Mouse (Mus musculus) heart, adult 18-20 months (tissue): ENCODE measurements around the gene Bean1. TPM values are rescaled to one million over a fixed set of nuclear protein-coding genes. Genes with fewer than 3 reads are reported as not detected.
A peak's percentile ranks its signal among the peaks of the same experiment; 100 is the strongest.

Experiments
- DNase-seq, 2 experiments: peaks; one replicate each; pipeline ENCODE4 v3.0.0; 2021 to 2022; ENCODE audit warnings: mixed read lengths in 1 of 2
- total RNA-seq, 2 experiments: library from RNA; stranded (reverse); gene quantifications; 2 replicates each; pipeline ENCODE4 v1.2.3; 2021

The Bean1 gene
- total RNA-seq, 2 experiments from 2014 or later, result 1.5 to 1.8 TPM

DNA sequence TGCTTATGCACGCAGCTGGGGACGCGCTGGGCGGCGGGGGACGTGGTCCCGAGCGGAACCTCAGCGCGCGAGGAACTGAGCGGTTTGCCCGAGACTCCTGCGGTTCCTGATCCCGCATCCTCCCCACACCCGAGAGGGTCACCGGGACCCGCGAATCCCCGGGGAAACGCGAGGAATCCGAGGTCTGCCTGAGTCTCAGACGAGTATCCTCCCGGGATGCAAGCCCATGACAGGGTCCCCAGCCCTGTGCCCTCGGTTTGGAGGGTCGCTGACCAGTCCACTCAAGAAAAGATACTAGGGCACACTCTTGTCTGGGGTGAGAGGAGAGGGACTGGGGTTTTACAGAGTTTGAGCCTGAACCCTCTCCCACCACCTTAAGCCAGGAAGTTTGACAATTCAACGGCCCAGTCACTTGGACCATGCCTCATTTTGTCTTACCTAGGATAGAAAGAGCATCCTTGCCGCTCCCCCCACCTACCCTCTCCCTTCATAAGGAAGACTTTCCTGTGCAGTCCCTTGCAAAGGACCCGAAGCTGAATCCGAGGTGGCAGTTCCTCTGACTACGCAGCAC lies 893 bp downstream of the Bean1 start:
- DNase-seq, result no peak

- DNase-seq, result no peak
These were observed 2.2 kb downstream of the Bean1 start for GRCm38 (mm10) chr8:104172420-104172819.

DNA sequence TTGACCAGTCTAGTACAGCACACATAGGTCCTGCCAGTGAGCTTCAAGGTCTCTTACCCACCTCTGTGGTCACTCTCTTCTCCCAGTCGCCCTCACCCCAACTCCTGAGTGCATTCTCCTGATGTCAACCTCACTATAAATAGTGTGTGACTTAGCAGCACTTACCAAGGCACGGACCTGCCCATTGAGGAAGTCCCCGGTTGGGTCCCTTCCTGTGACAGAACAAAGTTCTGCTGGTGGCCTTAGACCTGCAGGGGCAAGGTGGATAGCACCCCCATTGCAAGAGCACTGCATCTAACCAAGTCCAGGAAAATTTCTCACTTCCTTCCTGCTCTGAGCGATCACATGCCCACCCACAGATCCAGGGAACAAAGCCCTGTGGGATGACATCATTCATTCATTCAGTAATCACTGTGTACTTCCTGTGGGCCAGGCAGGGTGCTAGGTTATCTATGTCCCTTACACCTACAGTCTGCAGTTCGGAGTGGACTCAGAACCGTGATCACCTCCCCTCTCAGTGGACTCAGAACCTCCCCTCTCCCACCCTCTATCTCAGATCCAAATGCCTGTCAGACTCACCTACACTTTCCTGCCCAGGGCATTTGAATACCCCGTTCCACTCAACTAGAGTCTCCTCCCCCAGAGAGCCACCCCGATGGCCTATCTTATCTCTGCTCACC lies 5.7 kb downstream of the Bean1 start:
- DNase-seq, result peak in 1 of 2 experiments; percentile 45

- DNase-seq, result no peak
These were observed 6.8 kb downstream of the Bean1 start for GRCm38 (mm10) chr8:104177054-104177453.

DNA sequence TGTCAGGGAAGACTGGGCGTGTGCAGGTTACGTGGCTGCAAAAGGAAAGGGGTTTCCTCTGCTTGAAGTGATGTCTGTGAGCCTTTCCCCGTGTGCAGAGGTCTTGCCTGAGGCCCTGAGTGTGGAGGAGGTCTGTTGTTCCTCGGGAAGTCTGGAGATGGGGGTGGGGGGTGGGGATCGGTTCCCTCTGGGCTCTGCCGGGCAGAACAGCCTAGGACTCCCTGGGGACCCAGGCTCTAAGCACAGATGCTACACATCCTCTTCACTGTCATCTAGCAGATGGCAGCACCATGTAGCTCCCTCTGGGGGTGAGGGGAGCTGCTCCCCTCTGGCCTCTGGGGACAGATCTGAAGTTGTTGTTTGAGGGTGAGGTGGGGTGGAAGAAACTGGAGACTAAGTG lies 14.7 kb downstream of the Bean1 start:
- DNase-seq, result no peak

- no peak for DNase-seq
These were observed 16.6 kb downstream of the Bean1 start for GRCm38 (mm10) chr8:104186827-104187226.

DNA sequence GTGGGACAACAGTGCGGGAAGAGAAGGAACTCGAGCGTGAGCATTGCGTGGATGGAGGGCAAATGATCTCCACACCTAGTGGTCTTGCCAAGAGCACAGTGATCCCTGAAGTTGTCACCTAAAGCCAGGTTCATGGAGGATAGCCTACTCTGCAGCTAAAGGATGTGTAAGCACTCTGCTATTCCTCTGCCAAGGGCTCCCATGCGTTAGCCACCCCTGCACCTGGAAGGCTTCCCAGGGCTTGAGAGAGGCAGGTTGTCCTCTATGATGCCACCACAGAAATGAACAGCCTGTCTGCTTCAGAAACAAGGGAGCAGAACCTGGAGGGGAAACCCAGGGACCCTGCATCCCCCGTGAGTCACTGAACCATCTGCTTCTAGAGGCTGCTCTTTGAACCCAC lies 17.4 kb downstream of the Bean1 start:
- DNase-seq, result no peak

DNA sequence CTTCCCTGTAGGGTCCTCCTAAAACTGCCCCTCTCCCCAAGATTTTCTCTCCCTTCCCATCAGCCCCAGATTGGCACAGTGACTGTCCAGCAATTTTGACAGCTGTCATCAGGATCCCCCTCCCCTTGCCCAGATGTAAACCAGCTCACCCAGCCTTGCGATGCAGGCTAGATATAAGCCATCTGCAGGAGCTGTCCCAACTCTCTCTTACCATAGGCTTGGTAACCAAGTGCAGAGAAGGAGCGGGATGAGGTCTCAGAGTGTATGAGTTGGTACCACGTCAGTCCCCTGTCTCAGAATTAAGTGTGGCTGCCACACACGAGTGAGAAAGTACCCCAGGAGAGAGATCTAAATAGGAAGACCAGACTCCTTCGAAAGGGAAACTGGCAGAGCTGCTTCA lies 18.2 kb downstream of the Bean1 start:
- DNase-seq, result no peak

DNA sequence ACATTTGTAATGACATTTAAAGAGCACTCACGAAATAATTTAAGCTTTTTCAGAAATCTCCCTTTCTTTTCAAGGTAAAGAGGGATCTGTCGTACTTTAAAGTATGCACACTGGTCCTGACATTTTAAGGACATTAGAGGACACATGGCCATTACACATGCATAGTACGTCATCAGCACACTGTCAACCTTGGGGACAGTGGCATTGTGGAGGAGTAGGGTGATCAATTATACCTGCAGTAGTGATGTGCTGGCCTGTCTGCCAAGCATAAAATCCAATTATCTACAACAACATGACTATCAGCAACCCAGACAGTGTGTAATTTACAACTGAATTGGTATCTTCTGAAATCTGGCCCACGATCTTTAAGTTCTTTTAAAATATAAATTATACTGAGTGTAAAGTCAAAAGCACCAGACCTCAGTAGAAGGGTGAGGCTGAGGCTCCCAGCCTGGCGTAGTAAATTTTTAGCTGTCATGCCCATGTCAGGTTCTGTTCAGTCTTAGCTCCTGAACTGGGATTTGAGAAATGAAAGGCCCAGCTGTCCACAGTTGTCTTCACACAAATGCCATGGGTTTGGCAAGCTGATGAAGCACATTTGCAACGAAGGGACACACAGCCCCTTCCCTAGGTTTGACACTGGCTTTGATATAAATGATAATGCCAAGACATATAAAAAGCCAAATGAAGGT lies 20.7 kb downstream of the Bean1 start:
- no peak for DNase-seq

GRCm38 (mm10) chr8:104191496-104191895 lies 21.3 kb downstream of the Bean1 start:
- peak; percentile 60 to 77 for DNase-seq

DNA sequence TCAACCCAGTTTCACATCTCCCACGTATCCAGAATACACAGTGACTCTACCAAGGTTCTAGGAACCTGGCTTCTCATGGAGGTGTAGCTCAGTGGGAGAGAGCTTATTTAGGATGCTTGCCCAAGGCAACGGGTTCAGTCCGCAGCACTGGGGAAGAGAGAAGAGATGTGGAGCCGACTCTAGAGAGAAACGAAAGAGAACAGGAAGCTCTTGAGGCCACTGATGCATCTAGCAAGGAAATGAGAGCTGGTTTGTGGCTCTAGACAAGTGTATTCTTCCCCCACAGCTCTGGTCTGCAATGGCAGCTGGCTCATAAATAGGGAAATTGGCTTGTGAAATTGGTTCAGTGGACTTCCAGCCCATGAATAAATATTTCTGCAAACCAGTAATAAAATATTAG lies 29.6 kb downstream of the Bean1 start:
- DNase-seq, result no peak

DNA sequence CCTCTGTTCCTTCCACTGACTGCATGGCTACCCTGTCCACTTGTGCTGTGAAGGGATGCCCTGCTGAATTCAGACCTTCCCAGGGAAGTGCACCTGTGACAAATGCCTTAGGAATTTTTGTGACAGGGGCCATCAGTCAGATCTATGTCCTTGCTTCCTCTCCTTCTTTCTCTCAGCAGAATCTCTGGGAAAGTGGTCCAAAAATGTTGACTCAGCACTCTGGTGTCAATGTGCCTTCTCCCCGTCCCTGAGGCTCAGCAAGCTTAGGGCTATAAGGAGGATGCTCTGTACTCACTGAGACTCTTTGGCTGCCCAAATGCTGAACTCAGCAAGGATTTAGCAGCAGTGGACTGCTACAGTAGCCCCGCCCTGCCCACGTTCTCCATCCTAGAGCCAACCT lies 31.4 kb downstream of the Bean1 start:
- no peak for DNase-seq

GRCm38 (mm10) chr8:104202320-104202719 lies 32.1 kb downstream of the Bean1 start:
- no peak for DNase-seq

DNA sequence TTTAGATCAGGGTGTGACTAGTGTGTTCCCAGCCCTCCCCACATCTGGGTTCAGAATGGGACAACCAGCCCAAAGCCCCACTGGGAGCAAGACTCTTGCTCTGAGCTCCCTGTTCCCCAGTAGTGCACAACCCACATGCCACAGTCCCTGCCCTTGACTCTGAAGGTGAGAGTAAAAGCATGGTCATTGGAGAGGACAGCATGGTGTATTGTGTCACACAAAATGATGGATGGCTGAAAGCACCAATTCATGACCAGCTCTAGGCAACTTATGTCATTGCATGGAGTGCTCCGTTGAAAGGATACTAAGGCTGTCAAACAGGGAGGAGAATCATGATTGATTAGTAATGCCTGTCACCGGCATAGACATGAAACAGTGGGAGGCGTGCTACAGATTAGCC lies 35.0 kb downstream of the Bean1 start:
- DNase-seq, result no peak

DNA sequence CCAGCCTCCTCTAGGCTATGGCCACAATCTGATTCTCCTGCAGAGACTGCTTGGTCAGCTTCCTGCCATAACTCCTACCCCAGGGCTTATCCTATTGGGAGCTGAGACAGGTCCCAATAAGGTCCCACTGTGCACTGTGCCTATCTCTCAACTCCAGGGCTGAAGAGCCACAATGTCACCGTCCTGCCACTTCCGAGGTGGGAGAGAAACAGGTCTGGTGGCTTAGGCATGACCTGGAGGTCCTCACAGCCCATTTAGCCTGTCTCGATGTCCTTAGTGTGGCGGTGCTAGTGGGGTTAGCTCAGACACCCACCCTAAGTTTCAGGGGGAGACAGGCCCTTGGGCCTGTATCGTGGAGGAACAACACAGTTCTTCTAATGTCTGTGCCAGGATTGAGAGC lies 47.4 kb downstream of the Bean1 start:
- DNase-seq, result no peak

DNA sequence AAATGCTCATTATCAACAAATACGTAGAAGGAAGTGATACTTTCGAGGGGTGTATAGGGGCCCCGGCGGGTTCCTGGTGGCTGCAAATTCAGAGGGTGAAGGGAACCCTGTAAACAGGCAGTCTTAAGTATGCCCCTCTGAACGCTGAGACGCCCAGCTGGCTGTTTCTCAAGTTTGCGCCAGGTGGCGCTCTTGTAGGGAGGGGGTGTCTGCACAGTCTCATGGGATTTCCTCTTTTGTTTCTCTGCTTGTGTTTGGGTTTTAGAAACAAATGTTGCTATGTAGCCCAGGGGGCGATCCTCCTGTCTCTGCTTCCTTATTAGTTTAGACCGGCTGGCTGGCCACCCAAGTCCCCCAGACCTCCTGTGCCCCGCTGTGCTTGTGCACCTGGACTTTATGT lies 48.8 kb downstream of the Bean1 start:
- peak; percentile 55 to 73 for DNase-seq

GRCm38 (mm10) chr8:104219806-104220205 lies 49.6 kb downstream of the Bean1 start:
- peak; percentile 70 to 90 for DNase-seq

- no peak for DNase-seq
These were observed 56.8 kb downstream of the Bean1 start for GRCm38 (mm10) chr8:104227048-104227447.

DNA sequence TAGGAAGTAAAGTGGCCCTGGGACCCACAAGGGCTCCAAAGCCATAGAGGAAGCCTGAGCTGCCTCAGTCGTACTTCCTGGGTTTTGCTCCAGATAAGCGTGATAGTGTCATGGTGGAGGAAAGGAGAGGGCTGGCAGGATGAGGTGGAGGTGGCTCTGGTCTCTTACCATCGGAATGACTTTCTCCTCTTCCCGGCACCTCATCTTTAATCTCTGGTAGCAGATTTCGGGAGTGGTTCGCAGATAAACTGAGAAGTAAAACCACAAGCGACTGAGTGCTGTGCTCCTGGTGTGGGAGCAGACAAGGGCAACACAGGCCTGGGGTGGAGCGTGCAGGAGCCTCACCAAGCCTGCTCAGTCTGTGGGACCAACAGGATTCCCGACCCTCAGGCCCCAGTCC lies 60.1 kb downstream of the Bean1 start:
- DNase-seq, result no peak

DNA sequence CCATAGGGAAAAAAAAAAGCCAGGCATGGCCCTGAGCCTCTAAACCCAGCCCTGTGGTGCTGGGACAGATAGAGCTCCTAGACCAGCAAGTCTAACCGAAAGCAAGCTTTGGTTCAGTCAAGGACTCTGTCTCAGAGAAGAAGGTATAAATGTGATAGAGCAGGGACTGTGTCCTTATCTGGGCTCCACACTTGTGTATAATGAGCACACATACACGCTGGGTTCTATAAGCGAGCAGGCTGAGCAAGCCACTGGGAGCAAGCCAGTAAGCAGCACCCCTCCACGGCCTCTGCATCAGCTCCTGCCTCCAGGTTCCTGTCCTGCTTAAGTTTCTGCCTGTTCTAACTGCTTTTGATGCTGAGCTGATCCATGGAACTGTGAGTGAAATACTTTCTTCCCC lies 61.8 kb downstream of the Bean1 start:
- DNase-seq, result no peak

DNA sequence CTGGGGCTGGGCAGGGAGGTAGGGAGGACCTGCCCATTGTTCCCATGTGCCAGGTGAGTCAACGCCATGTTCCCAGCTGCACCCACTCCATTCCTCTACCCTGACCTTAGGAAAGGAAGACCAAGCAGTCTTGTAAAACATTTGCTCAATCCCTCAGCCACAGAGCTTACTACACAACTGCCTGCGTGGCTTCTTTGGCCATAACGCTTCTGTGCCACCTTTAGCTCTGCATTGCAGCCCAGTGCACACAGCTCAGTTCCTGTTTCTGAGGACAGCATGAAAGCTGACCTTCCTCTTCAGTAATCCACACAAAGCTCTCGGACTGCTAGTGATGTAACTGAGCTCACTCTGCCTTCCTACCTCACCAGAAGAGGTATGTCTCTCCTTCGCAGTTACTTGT lies 62.7 kb downstream of the Bean1 start:
- DNase-seq, result peak in 1 of 2 experiments; percentile 24

- no peak for DNase-seq
These were observed 64.3 kb downstream of the Bean1 start for GRCm38 (mm10) chr8:104234573-104234972.

GRCm38 (mm10) chr8:104239418-104239861 lies 69.2 kb downstream of the Bean1 start:
- DNase-seq, result peak in 1 of 2 experiments; percentile 52
